Mouse (Mus musculus) spleen, adult 2 months (tissue): ENCODE results near the gene Sarnp.

Experiments
- CTCF ChIP-seq: fragments of 200-500 bp; IDR thresholded peaks from 2 replicates; pipeline ENCODE4 v1.5.1; 2011; ENCODE audit warnings: mild to moderate bottlenecking, inconsistent platforms; ENCODE audit not compliant: insufficient read depth, insufficient read length, insufficient replicate concordance; ENCODE audit errors: extremely low read depth
- POLR2A ChIP-seq: fragments of 200-500 bp; IDR thresholded peaks from 2 replicates; pipeline ENCODE4 v1.6.1; 2011; ENCODE audit warnings: low read depth, low read length, inconsistent platforms

GRCm38 (mm10) chr10:128820217-128820616, 3.1 kb downstream of the Sarnp start:
- TF ChIP-seq POLR2A (no peak), CTCF (no peak)
